Mouse (Mus musculus) hindbrain, postnatal 0 days (tissue): Measurements from ENCODE around the gene Wdr27. TPM values are rescaled to one million over a fixed set of nuclear protein-coding genes. Genes with fewer than 3 reads are reported as not detected.

ENCODE experiments used
- ATAC-seq: fragments of 200-750 bp; cut with Nextera tagmentation; 2 replicates; pipeline ENCODE4 v1.8.0; 2017; ENCODE audit warnings: mild to moderate bottlenecking, moderate TSS enrichment, moderate library complexity
- DNase-seq: peaks from one replicate; pipeline ENCODE4 v3.0.0-alpha.2; 2015; ENCODE audit warnings: low spot score
- H3K27ac ChIP-seq: fragments of 300-500 bp; sonication (generic); 2 replicates; pipeline ENCODE4 v1.5.1; 2014; ENCODE audit warnings: mild to moderate bottlenecking
- H3K27me3 ChIP-seq: fragments of 300-500 bp; sonication (generic); 2 replicates; pipeline ENCODE4 v1.6.1; 2014; ENCODE audit warnings: low read length, mixed read lengths; ENCODE audit not compliant: insufficient read depth
- H3K36me3 ChIP-seq: fragments of 300-500 bp; sonication (generic); 2 replicates; pipeline ENCODE4 v1.6.1; 2014; ENCODE audit warnings: low read length, mixed read lengths; ENCODE audit not compliant: insufficient read depth
- H3K4me1 ChIP-seq: fragments of 300-500 bp; sonication (generic); 2 replicates; pipeline ENCODE4 v1.6.1; 2014; ENCODE audit warnings: antibody characterized with exemption, low read length, mixed read lengths; ENCODE audit not compliant: insufficient read depth
- H3K4me2 ChIP-seq: fragments of 300-500 bp; sonication (generic); 2 replicates; pipeline ENCODE4 v1.6.1; 2014; ENCODE audit warnings: low read depth, mild to moderate bottlenecking, low read length, moderate library complexity, mixed read lengths
- H3K4me3 ChIP-seq: fragments of 300-500 bp; sonication (generic); 2 replicates; pipeline ENCODE4 v1.5.1; 2014; ENCODE audit warnings: low read length
- H3K9ac ChIP-seq: fragments of 300-500 bp; sonication (generic); replicated peaks from 2 replicates; pipeline ENCODE4 v1.6.1; 2014; ENCODE audit warnings: mild to moderate bottlenecking, low read length, moderate library complexity, mixed read lengths
- H3K9me3 ChIP-seq: fragments of 300-500 bp; sonication (generic); 2 replicates; pipeline ENCODE4 v1.6.1; 2016; ENCODE audit warnings: low read length, mixed read lengths
- CTCF ChIP-seq: IDR thresholded peaks from 2 replicates; pipeline ENCODE4 v1.5.1; 2016; ENCODE audit warnings: antibody characterized with exemption, control low read depth, low read depth
- WGBS: fragments of 180-500 bp; shearing (Covaris S2); extraction: QIAGEN DNeasy Blood & Tissue Kit; methylation state at CpG from one replicate; pipeline ENCODE4 v1.1.7; 2014; 5-methylcytosine and 5-hydroxymethylcytosine counted together
- polyA plus RNA-seq: library from polyadenylated mRNA; unstranded; fragments of >200 nt; fragmentation: Nextera tagmentation; extraction: Ambion mirVana; gene quantifications from 2 replicates; pipeline ENCODE4 v1.2.1, GENCODE M21; 2015
- total RNA-seq: library from RNA; depleted of rRNA; stranded (reverse); fragments of >200 nt; gene quantifications from 2 replicates; pipeline ENCODE4 v1.2.3, GENCODE M21; 2014

The Wdr27 gene
- total and polyA plus RNA-seq, 2 experiments from 2014 or later, result 1.3 to 11.8 TPM

- Histone ChIP-seq H3K4me2 (no peak overlapping the region), H3K4me3 (no peak overlapping the region), H3K27ac (no peak overlapping the region), H3K36me3 (no peaks in the 10 kb centered on the region), H3K9ac (no peak overlapping the region), H3K4me1 (no peaks in the 10 kb centered on the region), H3K9me3 (no peaks in the 10 kb centered on the region), H3K27me3 (no peaks in the 10 kb centered on the region)
- 72% methylated on average over 2 of the region's 2 CpGs for WGBS
- no peak for TF ChIP-seq CTCF
- no peak for ATAC-seq
- no peak for DNase-seq
Measured at GRCm38 (mm10) chr17:14874656-14875204, 68.2 kb downstream of the Wdr27 start.

GRCm38 (mm10) chr17:14860220-14860619, 82.7 kb downstream of the Wdr27 start:
- H3K27me3 ChIP-seq, result no peaks in the 10 kb centered on the region
- no peak overlapping the region for H3K4me2 ChIP-seq
- H3K36me3 ChIP-seq, result no peaks in the 10 kb centered on the region
- WGBS, result 57% methylated on average over 1 of the region's 1 CpGs
- H3K9me3 ChIP-seq, result no peaks in the 10 kb centered on the region
- H3K27ac ChIP-seq, result no peak overlapping the region
- no peaks in the 10 kb centered on the region for H3K4me1 ChIP-seq
- no peak; the same call in 1 of the 2 replicates for TF ChIP-seq CTCF
- DNase-seq (no peak), ATAC-seq (no peak)
- H3K9ac ChIP-seq, result no peak overlapping the region
- no peak overlapping the region for H3K4me3 ChIP-seq

- no peak for TF ChIP-seq CTCF
- H3K4me3 ChIP-seq, result no peak overlapping the region
- no peaks in the 10 kb centered on the region for H3K4me1 ChIP-seq
- 89% methylated on average over 2 of the region's 3 CpGs for WGBS
- no peaks in the 10 kb centered on the region for H3K27me3 ChIP-seq
- H3K36me3 ChIP-seq, result no peaks in the 10 kb centered on the region
- no peak overlapping the region for H3K9ac ChIP-seq
- H3K9me3 ChIP-seq, result no peaks in the 10 kb centered on the region
- no peak overlapping the region for H3K27ac ChIP-seq
- ATAC-seq (no peak), DNase-seq (no peak)
- H3K4me2 ChIP-seq, result no peak overlapping the region
Measured at GRCm38 (mm10) chr17:14847709-14848108, 95.2 kb downstream of the Wdr27 start.

- 67% methylated on average over 5 of the region's 5 CpGs for WGBS
- no peak for TF ChIP-seq CTCF
- Histone ChIP-seq H3K4me3 (no peak overlapping the region), H3K36me3 (no peaks in the 10 kb centered on the region), H3K9ac (no peak overlapping the region), H3K4me2 (no peak overlapping the region), H3K9me3 (no peaks in the 10 kb centered on the region), H3K27ac (no peak overlapping the region), H3K4me1 (no peaks in the 10 kb centered on the region), H3K27me3 (no peaks in the 10 kb centered on the region)
- ATAC-seq, result no peak
- no peak for DNase-seq
Measured at GRCm38 (mm10) chr17:14846880-14847279, 96.1 kb downstream of the Wdr27 start.

- no peaks in the 10 kb centered on the region for H3K9me3 ChIP-seq
- ATAC-seq (no peak), DNase-seq (peak; percentile 6)
- H3K36me3 ChIP-seq, result no peaks in the 10 kb centered on the region
- no peak overlapping the region for H3K4me3 ChIP-seq
- TF ChIP-seq CTCF, result no peak
- H3K27me3 ChIP-seq, result no peaks in the 10 kb centered on the region
- no peak overlapping the region for H3K9ac ChIP-seq
- H3K27ac ChIP-seq, result no peak overlapping the region
- H3K4me2 ChIP-seq, result no peak overlapping the region
- WGBS, result 29% methylated on average over 6 of the region's 6 CpGs
- H3K4me1 ChIP-seq, result no peaks in the 10 kb centered on the region
Measured at GRCm38 (mm10) chr17:14826715-14827295, 116.2 kb downstream of the Wdr27 start.

- Histone ChIP-seq H3K4me2 (no peak overlapping the region), H3K27ac (no peak overlapping the region), H3K9ac (no peak overlapping the region), H3K9me3 (no peaks in the 10 kb centered on the region), H3K4me3 (no peak overlapping the region), H3K4me1 (no peaks in the 10 kb centered on the region), H3K36me3 (no peaks in the 10 kb centered on the region), H3K27me3 (no peaks in the 10 kb centered on the region)
- TF ChIP-seq CTCF, result no peak
- WGBS, result 31% methylated on average over 5 of the region's 5 CpGs
- ATAC-seq, result peak; percentile 75; the same call in 1 of the 2 replicates
- DNase-seq, result peak; percentile 47
Measured at GRCm38 (mm10) chr17:14824938-14825337, 118.0 kb downstream of the Wdr27 start.

- no peaks in the 10 kb centered on the region for H3K4me1 ChIP-seq
- H3K27me3 ChIP-seq, result no peaks in the 10 kb centered on the region
- H3K9ac ChIP-seq, result no peak overlapping the region
- no peak overlapping the region for H3K27ac ChIP-seq
- no peak overlapping the region for H3K4me3 ChIP-seq
- WGBS, result 78% methylated on average over 2 of the region's 2 CpGs
- DNase-seq (no peak), ATAC-seq (no peak)
- no peak for TF ChIP-seq CTCF
- no peak overlapping the region for H3K4me2 ChIP-seq
- no peaks in the 10 kb centered on the region for H3K36me3 ChIP-seq
- H3K9me3 ChIP-seq, result no peaks in the 10 kb centered on the region
Measured at GRCm38 (mm10) chr17:14817975-14818374, 125.0 kb downstream of the Wdr27 start.
